Mouse (Mus musculus) ES-E14 (cell line): ENCODE data around the gene Togaram1.

Experiments
- CHD2 ChIP-seq: IDR thresholded peaks from 2 replicates; pipeline ENCODE4 v1.6.1; 2014; ENCODE audit warnings: mild to moderate bottlenecking, low read depth, low read length, inconsistent platforms
- HCFC1 ChIP-seq: IDR thresholded peaks from 2 replicates; pipeline ENCODE4 v1.6.1; 2012; ENCODE audit warnings: low read length, inconsistent platforms, borderline replicate concordance; ENCODE audit not compliant: insufficient read depth
- ZC3H11A ChIP-seq: IDR thresholded peaks from 2 replicates; pipeline ENCODE4 v1.6.1; 2012; ENCODE audit warnings: low read depth, mild to moderate bottlenecking, inconsistent platforms, low read length, borderline replicate concordance
- ZNF384 ChIP-seq: IDR thresholded peaks from 2 replicates; pipeline ENCODE4 v1.6.1; 2012; ENCODE audit warnings: low read depth, low read length, inconsistent platforms

GRCm38 (mm10) chr12:64976191-64976590 is 10.6 kb downstream of the Togaram1 start:
- no peak for TF ChIP-seq CHD2
- no peak for TF ChIP-seq HCFC1
- TF ChIP-seq ZC3H11A = no peak
- TF ChIP-seq ZNF384 = no peak
